Mouse (Mus musculus): ENCODE data around the gene Mpp5.

DNA sequence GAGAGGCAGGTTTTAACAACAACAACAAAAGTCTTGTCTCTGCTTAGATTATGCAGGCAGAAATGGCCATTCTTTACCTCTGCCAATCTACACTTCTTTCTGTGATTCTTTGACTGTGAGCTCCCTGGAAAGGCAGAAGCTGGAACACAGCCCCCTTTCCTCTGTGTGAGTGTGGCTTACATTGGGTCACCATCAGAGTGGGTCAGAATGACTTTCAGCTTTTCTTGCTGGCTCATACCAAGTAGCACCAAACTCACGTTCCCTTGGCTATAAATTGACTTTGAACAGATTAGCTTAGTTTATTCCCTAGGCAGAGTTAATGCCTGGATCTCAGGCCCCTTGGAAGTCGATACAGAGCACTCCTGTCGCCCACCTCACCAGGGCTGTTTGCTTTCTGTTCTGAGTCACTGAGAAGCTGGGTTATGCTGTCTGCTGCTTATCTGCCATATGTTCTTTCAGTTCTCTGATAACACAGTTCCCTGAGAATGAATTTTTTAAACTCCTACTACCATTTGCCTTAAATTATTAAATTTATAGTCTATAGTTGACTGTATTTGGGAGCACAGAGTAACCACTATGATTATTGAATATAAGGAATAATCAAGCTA, 39.7 kb downstream of the Mpp5 start:
- TF ChIP-seq POLR2A (IDR thresholded peaks at IDR 0.05; ENCODE audit: insufficient read depth, low read length) = no peak
- TF ChIP-seq EP300 (IDR thresholded peaks at IDR 0.05; ENCODE audit: insufficient read depth, low read depth, low read length) = no peak
